In genomic region chr8:79060013-79060609, GRCm38 (mm10) we compare ENCODE assay signal across 13 mouse cellular contexts. TPM values are rescaled to one million over a fixed set of nuclear protein-coding genes. Genes with fewer than 3 reads are reported as not detected.
DNase-seq lines count a peak whose midpoint lies in the region; ATAC-seq lines count a peak whose summit lies in the region.
"Had no signal": no experiment of that assay in that cellular context is flagged by ENCODE, and none has a peak within 500 bp of the region (broad histone marks: within the 10 kb centered on the region; RNA-seq: fewer than 3 reads in every experiment).

No protein-coding gene starts in this region.

- 82% methylated on average over 19 of the region's 19 CpGs for WGBS in lung, embryonic 15.5 days
- 52% methylated on average over 19 of the region's 19 CpGs for WGBS in embryonic facial prominence, embryonic 11.5 days
- 70% methylated on average over 19 of the region's 19 CpGs for WGBS in stomach, embryonic 14.5 days

- ATAC-seq in lung, embryonic 15.5 days (ENCODE audit: borderline replicate concordance, extremely low read depth, low FRiP score, low TSS enrichment), result 0 out of 2 replicates have a peak, but pooled peaks have one; percentile 31
- ATAC-seq in embryonic facial prominence, embryonic 11.5 days (replicated peaks; ENCODE audit: insufficient number of reproducible peaks, low FRiP score, low TSS enrichment, low read depth), result peak; percentile 55
- ATAC-seq in stomach, embryonic 14.5 days (ENCODE audit: insufficient number of reproducible peaks, insufficient read depth, low FRiP score, low read depth), result peak; percentile 28; the same call in 1 of the 2 replicates

- H3K27ac ChIP-seq in lung, embryonic 15.5 days, result no peak overlapping the region
- H3K27ac ChIP-seq in embryonic facial prominence, embryonic 11.5 days (replicated peaks; ENCODE audit: low read depth, low read length), result no peak overlapping the region
- H3K27ac ChIP-seq in stomach, embryonic 14.5 days (ENCODE audit: low read length), result no peak overlapping the region
- H3K27ac ChIP-seq: hindbrain, embryonic 15.5 days; liver, embryonic 13.5 days had no signal

- DNase-seq in lung, postnatal 25 days (ENCODE audit: low spot score), result no peak
- peak; percentile 85 for DNase-seq in NIH3T3 (ENCODE audit: low read depth)
- DNase-seq in embryonic facial prominence, embryonic 11.5 days (ENCODE audit: low spot score), result peak; percentile 81
- DNase-seq in heart, adult 8-10 months (ENCODE audit: low spot score), result no peak
- DNase-seq in adrenal gland, postnatal 10 days, result no peak
- DNase-seq: cerebellum, postnatal 36 days; layer of hippocampus, adult 9-11 months; liver, embryonic 13.5 days had no signal

- no peak overlapping the region for H3K4me2 ChIP-seq in lung, embryonic 15.5 days
- peak overlapping the region; percentile 21; the same call in 1 of the 2 replicates for H3K4me2 ChIP-seq in embryonic facial prominence, embryonic 11.5 days (ENCODE audit: low read depth, low read length)
- no peak overlapping the region for H3K4me2 ChIP-seq in stomach, embryonic 14.5 days (replicated peaks; ENCODE audit: low read depth, low read length)
- H3K4me2 ChIP-seq: hindbrain, embryonic 15.5 days; liver, embryonic 13.5 days had no signal

- H3K4me3 ChIP-seq in lung, embryonic 15.5 days, result no peak overlapping the region
- no peak overlapping the region for H3K4me3 ChIP-seq in embryonic facial prominence, embryonic 11.5 days (ENCODE audit: low read depth, low read length)
- no peak overlapping the region for H3K4me3 ChIP-seq in stomach, embryonic 14.5 days (ENCODE audit: low read depth, low read length)
- H3K4me3 ChIP-seq: hindbrain, embryonic 15.5 days; liver, embryonic 13.5 days; megakaryocyte, embryonic 14.5 days had no signal

- H3K4me1 ChIP-seq in lung, embryonic 15.5 days, result peaks cover 13% of the 10 kb centered on the region; the same call in 1 of the 2 replicates
- H3K4me1 ChIP-seq in embryonic facial prominence, embryonic 11.5 days (ENCODE audit: control insufficient read depth, insufficient read depth, low read length), result peaks cover 2% of the 10 kb centered on the region; the same call in 1 of the 2 replicates
- no peaks in the 10 kb centered on the region; the same call in 1 of the 2 replicates for H3K4me1 ChIP-seq in stomach, embryonic 14.5 days (ENCODE audit: control insufficient read depth, insufficient read depth, low read length)
- H3K4me1 ChIP-seq: hindbrain, embryonic 15.5 days; liver, embryonic 13.5 days had no signal

- no peaks in the 10 kb centered on the region for H3K27me3 ChIP-seq in lung, embryonic 15.5 days
- H3K27me3 ChIP-seq in embryonic facial prominence, embryonic 11.5 days (ENCODE audit: control insufficient read depth, insufficient read depth, low read length), result no peaks in the 10 kb centered on the region
- H3K27me3 ChIP-seq in stomach, embryonic 14.5 days (ENCODE audit: control insufficient read depth, insufficient read depth, low read length), result no peaks in the 10 kb centered on the region
- H3K27me3 ChIP-seq: CH12.LX; hindbrain, embryonic 15.5 days; liver, embryonic 13.5 days; megakaryocyte, embryonic 14.5 days had no signal

- H3K9ac ChIP-seq in lung, embryonic 15.5 days, result no peak overlapping the region
- H3K9ac ChIP-seq in embryonic facial prominence, embryonic 11.5 days (replicated peaks; ENCODE audit: low read length), result no peak overlapping the region
- no peak overlapping the region for H3K9ac ChIP-seq in stomach, embryonic 14.5 days (replicated peaks; ENCODE audit: low read depth, low read length)
- H3K9ac ChIP-seq: hindbrain, embryonic 15.5 days; liver, embryonic 13.5 days had no signal

- no peaks in the 10 kb centered on the region for H3K9me3 ChIP-seq in lung, embryonic 15.5 days
- no peaks in the 10 kb centered on the region for H3K9me3 ChIP-seq in embryonic facial prominence, embryonic 11.5 days (replicated peaks; ENCODE audit: control insufficient read depth, low read length)
- H3K9me3 ChIP-seq in stomach, embryonic 14.5 days (ENCODE audit: control insufficient read depth, low read depth, low read length), result no peaks in the 10 kb centered on the region
- H3K9me3 ChIP-seq: hindbrain, embryonic 15.5 days; liver, embryonic 13.5 days; megakaryocyte, embryonic 14.5 days had no signal

- H3K36me3 ChIP-seq in lung, embryonic 15.5 days, result peaks cover 8% of the 10 kb centered on the region
- H3K36me3 ChIP-seq in embryonic facial prominence, embryonic 11.5 days (replicated peaks; ENCODE audit: control insufficient read depth, insufficient read depth, low read depth, low read length), result no peaks in the 10 kb centered on the region; the same call in none of the 2 replicates
- peaks cover 21% of the 10 kb centered on the region for H3K36me3 ChIP-seq in stomach, embryonic 14.5 days (ENCODE audit: control insufficient read depth, insufficient read depth, low read length)

RNA-seq across cellular contexts. Expression of gene Zfp827, which starts 31.9 kb away (rescaled TPM):
- 6.5 and 7.5 TPM in 2 replicates for polyA plus RNA-seq in lung, embryonic 15.5 days (2015; fragmentation: Nextera tagmentation; extraction: Ambion mirVana)
- 11.0 and 11.2 TPM in 2 replicates for polyA plus RNA-seq in embryonic facial prominence, embryonic 11.5 days (2014; fragmentation: Nextera tagmentation; extraction: Ambion mirVana)
- polyA plus RNA-seq in stomach, embryonic 14.5 days (2014; fragmentation: Nextera tagmentation; extraction: Ambion mirVana), result 15.2 TPM in 2 replicates
- 10 to 100 TPM; 10.7 to 16.7 (median 14.3) TPM for total RNA-seq in heart, adult 8-10 months (2022)
- total RNA-seq in adrenal gland, postnatal 10 days (2021), result 10 to 100 TPM; 13.1 to 22.4 TPM

Comparison
In these comparisons a context has a peak if more than half of its experiments do, and no peak if none do; other contexts are left out.
1. DNase-seq: peak in NIH3T3 (single experiment) and embryonic facial prominence, embryonic 11.5 days (single experiment); none in lung, postnatal 25 days (single experiment), heart, adult 8-10 months (single experiment) and adrenal gland, postnatal 10 days (single experiment).
2. Peak in every context shown above with its lines, with median percentiles within 50 percentile points of each other: ATAC-seq.